Mouse (Mus musculus) heart, adult 10 weeks (tissue): ENCODE results near the gene Olfr1008. TPM values are rescaled to one million over a fixed set of nuclear protein-coding genes. Genes with fewer than 3 reads are reported as not detected.

Source experiments
- polyA plus RNA-seq: library from polyadenylated mRNA; stranded (reverse); fragments of 350-450 nt; fragmentation: Illumina TruSeq; extraction: RNeasy Lipid Tissue Mini Kit (QIAGEN cat#74804); gene quantifications from one replicate; pipeline ENCODE4 v1.2.3, GENCODE M21; 2014; ENCODE audit warnings: low read depth, low replicate concordance

The Olfr1008 gene
- polyA plus RNA-seq: not detected

DNA sequence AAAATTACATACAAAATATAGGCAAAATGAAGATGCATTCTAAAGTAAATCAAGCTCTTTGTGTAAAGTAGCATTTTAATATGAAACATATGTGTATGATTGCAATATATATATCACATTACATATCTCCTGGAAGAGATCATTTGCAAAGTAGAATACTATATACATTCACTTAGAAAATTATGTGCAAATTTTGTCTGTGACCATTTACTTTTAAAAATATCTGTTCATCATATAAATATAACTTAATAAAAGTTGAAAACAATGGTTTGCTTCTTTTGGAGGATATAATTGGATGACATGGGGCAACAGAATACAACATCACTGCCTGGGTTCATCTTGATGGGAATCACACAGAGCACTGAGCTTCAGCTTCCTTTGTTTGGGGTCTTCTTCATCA lies at the start of gene Olfr1008:
TSS of gene Olfr1008 (plus strand) at position 301 of the 400 bp plus-strand sequence.

DNA sequence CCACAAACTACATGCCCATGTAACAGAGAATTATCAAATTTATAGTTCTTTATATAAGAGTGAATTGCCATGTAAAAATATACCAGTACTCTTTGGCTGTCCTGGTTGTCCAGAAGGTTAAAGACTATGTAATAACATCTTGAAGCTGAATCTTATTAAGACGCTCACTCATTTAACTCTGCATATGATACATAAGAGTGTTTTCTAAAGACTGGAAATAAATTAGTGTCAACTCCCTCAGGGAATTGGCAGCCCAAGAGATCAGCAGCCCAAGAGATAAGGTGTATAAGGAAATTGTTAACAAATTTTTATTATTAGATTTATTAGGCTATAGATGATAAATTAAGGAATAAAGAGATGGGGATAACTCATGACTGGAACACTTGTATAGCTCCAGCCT lies 38.6 kb upstream of the Olfr1008 start, which contains the start of gene Olfr1002:
TSS of gene Olfr1002 (minus strand) at position 101 of the 400 bp plus-strand sequence.

DNA sequence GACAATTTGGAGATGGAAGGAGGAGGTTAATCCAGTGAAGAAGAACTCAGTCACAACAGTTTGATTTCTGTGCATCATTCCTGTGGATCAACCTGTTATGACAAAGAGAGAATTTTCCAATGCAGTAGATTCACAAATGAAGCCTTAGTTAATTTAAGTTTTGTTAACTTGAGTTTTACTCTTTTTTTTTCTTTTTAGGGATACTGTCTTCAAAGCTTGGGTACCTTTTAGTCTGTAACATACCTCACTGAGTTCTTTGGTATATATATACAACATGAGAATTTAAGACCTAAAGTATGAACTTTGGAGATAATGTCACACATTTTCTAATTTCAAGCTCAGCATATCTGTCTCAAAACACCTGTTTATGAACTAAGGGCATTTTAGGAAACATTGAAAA lies 24.9 kb upstream of the Olfr1008 start, which contains the start of gene Olfr154:
TSS of gene Olfr154 (minus strand) at position 101 of the 400 bp plus-strand sequence.

DNA sequence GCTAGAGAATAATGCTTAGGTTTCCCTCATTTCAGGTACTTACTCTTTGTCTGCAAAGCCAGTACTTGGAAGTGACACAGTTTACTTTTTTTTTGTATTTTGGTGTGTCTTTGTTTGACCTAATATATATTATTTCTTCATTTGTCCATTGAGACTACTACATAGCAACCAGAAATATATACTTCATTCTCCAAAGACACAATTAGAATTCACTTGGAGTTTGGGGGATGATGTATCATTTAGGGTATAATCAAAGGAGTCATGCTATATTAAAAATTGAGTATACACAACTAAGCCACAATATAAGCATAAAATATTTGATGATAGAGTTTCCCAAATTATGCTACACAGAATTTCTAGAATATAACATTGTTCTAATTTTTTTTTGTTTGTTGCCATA lies 10.6 kb upstream of the Olfr1008 start, which contains the start of gene Olfr1006:
TSS of gene Olfr1006 (minus strand) at position 101 of the 400 bp plus-strand sequence.

DNA sequence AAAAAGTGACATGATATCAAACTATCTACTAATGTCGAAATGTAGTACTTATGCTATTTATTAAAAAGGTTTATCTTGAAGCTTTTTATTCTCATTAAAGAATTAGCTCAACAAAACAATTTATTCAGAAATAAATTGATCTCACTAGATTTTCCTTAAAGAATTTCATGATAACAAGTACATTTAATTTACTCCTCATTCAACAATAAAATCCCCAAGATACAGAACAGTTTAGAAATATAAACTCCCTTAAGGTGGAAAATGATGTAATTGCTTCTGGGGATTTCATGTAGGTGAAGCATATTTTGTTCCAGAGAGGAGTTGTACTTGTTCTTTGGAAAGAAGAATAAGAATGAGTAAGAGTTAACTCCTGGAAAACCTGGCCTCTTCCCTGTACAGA lies 25.9 kb downstream of the Olfr1008 start, which contains the start of gene Olfr1009:
TSS of gene Olfr1009 (plus strand) at position 301 of the 400 bp plus-strand sequence.

Other genes starting within 250 kb of the Olfr1008 start
- not detected for gene Olfr995, start 245.8 kb upstream of the Olfr1008 start, polyA plus RNA-seq
- not detected for gene 4833423E24Rik, start 170.4 kb upstream of the Olfr1008 start, polyA plus RNA-seq
- gene Olfr996, start 110.2 kb upstream of the Olfr1008 start, polyA plus RNA-seq: not detected
- not detected for gene Olfr998, start 100.5 kb upstream of the Olfr1008 start, polyA plus RNA-seq
- not detected for gene Olfr1000, start 77.5 kb upstream of the Olfr1008 start, polyA plus RNA-seq
- not detected for gene Olfr1002, start 38.7 kb upstream of the Olfr1008 start, polyA plus RNA-seq
- gene Olfr154, start 25.0 kb upstream of the Olfr1008 start, polyA plus RNA-seq: not detected
- gene Olfr1006, start 10.7 kb upstream of the Olfr1008 start, polyA plus RNA-seq: not detected
- gene Olfr1009, start 26.0 kb downstream of the Olfr1008 start, polyA plus RNA-seq: not detected
- not detected for gene Olfr1012, start 73.3 kb downstream of the Olfr1008 start, polyA plus RNA-seq
- not detected for gene Olfr1013, start 77.7 kb downstream of the Olfr1008 start, polyA plus RNA-seq
- not detected for gene Olfr1014, start 83.3 kb downstream of the Olfr1008 start, polyA plus RNA-seq
- gene Olfr1015, start 92.6 kb downstream of the Olfr1008 start, polyA plus RNA-seq: not detected
- not detected for gene Olfr1016, start 113.1 kb downstream of the Olfr1008 start, polyA plus RNA-seq
- not detected for gene Olfr1018, start 129.0 kb downstream of the Olfr1008 start, polyA plus RNA-seq
- gene Olfr1019, start 156.1 kb downstream of the Olfr1008 start, polyA plus RNA-seq: not detected
- gene Olfr1020, start 157.6 kb downstream of the Olfr1008 start, polyA plus RNA-seq: not detected
- not detected for gene Olfr1022, start 179.2 kb downstream of the Olfr1008 start, polyA plus RNA-seq
- not detected for gene Olfr1023, start 196.2 kb downstream of the Olfr1008 start, polyA plus RNA-seq
- gene Olfr1024, start 215.6 kb downstream of the Olfr1008 start, polyA plus RNA-seq: not detected
- gene Olfr1025-ps1, start 225.8 kb downstream of the Olfr1008 start, polyA plus RNA-seq: not detected
- not detected for gene Olfr1026, start 232.1 kb downstream of the Olfr1008 start, polyA plus RNA-seq